Comparison of ENCODE assay signal across 16 mouse cellular contexts in genomic region chr10:17366042-17366740, GRCm38 (mm10).
A peak's percentile ranks its signal among the peaks of the same experiment; 100 is the strongest.
DNase-seq lines count a peak whose midpoint lies in the region; ATAC-seq and TF ChIP-seq lines count a peak whose summit lies in the region.
"Had no signal": no experiment of that assay in that cellular context is flagged by ENCODE, and none has a peak within 500 bp of the region (broad histone marks: within the 10 kb centered on the region; RNA-seq: fewer than 3 reads in every experiment).

No protein-coding gene starts in this region.

- no peak for DNase-seq in heart, postnatal 0 days (ENCODE audit: low spot score)
- no peak for DNase-seq in heart, postnatal 36 days
- no peak for DNase-seq in liver, postnatal 0 days
- no peak for DNase-seq in embryonic facial prominence, embryonic 10.5 days (ENCODE audit: low spot score)
- no peak for DNase-seq in layer of hippocampus, adult 18-20 months (ENCODE audit: low spot score in 2 of 2)
- DNase-seq: gastrocnemius, postnatal 36 days; thymus, postnatal 14 days had no signal

- WGBS in heart, postnatal 0 days: 54% methylated on average over 3 of the region's 3 CpGs
- 40% methylated on average over 3 of the region's 3 CpGs for WGBS in liver, postnatal 0 days (ENCODE audit: insufficient replicate concordance)
- WGBS in liver, embryonic 12.5 days (ENCODE audit: insufficient replicate concordance): 34% methylated on average over 3 of the region's 3 CpGs
- WGBS in embryonic facial prominence, embryonic 10.5 days: 57% methylated on average over 3 of the region's 3 CpGs
- WGBS in olfactory bulb, adult 2 months: 72% methylated on average over 3 of the region's 3 CpGs

- no peak for TF ChIP-seq CTCF in heart, postnatal 0 days (IDR thresholded peaks at IDR 0.05; ENCODE audit: low read depth)
- TF ChIP-seq CTCF in liver, postnatal 0 days (IDR thresholded peaks at IDR 0.05; ENCODE audit: low read depth): no peak
- no peak for TF ChIP-seq CTCF in olfactory bulb, adult 2 months (IDR thresholded peaks at IDR 0.05; ENCODE audit: insufficient read depth, low read depth, low read length)

- H3K27ac ChIP-seq in heart, postnatal 0 days (ENCODE audit: low read depth): peak overlapping the region; percentile 67
- H3K27ac ChIP-seq in liver, postnatal 0 days (ENCODE audit: low read depth): no peak overlapping the region
- H3K27ac ChIP-seq in liver, embryonic 12.5 days: no peak overlapping the region
- H3K27ac ChIP-seq in embryonic facial prominence, embryonic 10.5 days (replicated peaks): peak overlapping the region; percentile 60; the same call in 1 of the 2 replicates
- peak overlapping the region; percentile 12; the same call in 1 of the 2 replicates for H3K27ac ChIP-seq in olfactory bulb, adult 2 months (ENCODE audit: insufficient read depth, low read depth, low read length)
- H3K27ac ChIP-seq: embryonic facial prominence, embryonic 12.5 days; intestine, embryonic 15.5 days; limb, embryonic 13.5 days; liver, embryonic 14.5 days had no signal

- H3K4me3 ChIP-seq in heart, postnatal 0 days (ENCODE audit: low read depth, low read length): no peak overlapping the region
- H3K4me3 ChIP-seq in liver, postnatal 0 days (ENCODE audit: low read depth, low read length): no peak overlapping the region
- no peak overlapping the region for H3K4me3 ChIP-seq in liver, embryonic 12.5 days
- H3K4me3 ChIP-seq in embryonic facial prominence, embryonic 10.5 days: no peak overlapping the region
- H3K4me3 ChIP-seq in olfactory bulb, adult 2 months (ENCODE audit: insufficient read depth, low read depth, low read length): no peak overlapping the region
- H3K4me3 ChIP-seq: embryonic facial prominence, embryonic 12.5 days; hindbrain, embryonic 13.5 days; intestine, embryonic 15.5 days; limb, embryonic 13.5 days; neural tube, embryonic 13.5 days had no signal

- H3K27me3 ChIP-seq in heart, postnatal 0 days (ENCODE audit: control insufficient read depth, insufficient read depth, low read length): no peaks in the 10 kb centered on the region
- no peaks in the 10 kb centered on the region for H3K27me3 ChIP-seq in liver, postnatal 0 days (ENCODE audit: insufficient read depth, low read length)
- no peaks in the 10 kb centered on the region for H3K27me3 ChIP-seq in liver, embryonic 12.5 days (replicated peaks)
- no peaks in the 10 kb centered on the region for H3K27me3 ChIP-seq in embryonic facial prominence, embryonic 10.5 days (replicated peaks; ENCODE audit: low read depth, poor library complexity, severe bottlenecking)
- H3K27me3 ChIP-seq: embryonic facial prominence, embryonic 12.5 days; hindbrain, embryonic 13.5 days; intestine, embryonic 15.5 days; limb, embryonic 13.5 days; neural tube, embryonic 13.5 days; Patski had no signal

- no peak overlapping the region for H3K4me2 ChIP-seq in heart, postnatal 0 days (ENCODE audit: low read depth, low read length)
- 0 out of 2 replicates have a peak overlapping the region, but pooled peaks have one; percentile 6 for H3K4me2 ChIP-seq in liver, postnatal 0 days (ENCODE audit: low read depth, low read length)
- H3K4me2 ChIP-seq in liver, embryonic 12.5 days: no peak overlapping the region
- H3K4me2 ChIP-seq: embryonic facial prominence, embryonic 12.5 days; hindbrain, embryonic 13.5 days; intestine, embryonic 15.5 days; limb, embryonic 13.5 days; neural tube, embryonic 13.5 days had no signal

- ATAC-seq in heart, postnatal 0 days (ENCODE audit: insufficient read depth, low read depth): no peak
- ATAC-seq in liver, postnatal 0 days: no peak
- no peak for ATAC-seq in liver, embryonic 12.5 days
- ATAC-seq: Patski had no signal

- intact Hi-C loops in heart, postnatal 36 days (cut with DNase I): loop anchor here (5.0 to 10.0 kb wide), 2 partner anchors 356 to 371 kb away; partner anchors contain the start of gene Cited2

- H3K9ac ChIP-seq in heart, postnatal 0 days (replicated peaks; ENCODE audit: low read depth, low read length): no peak overlapping the region
- H3K9ac ChIP-seq in liver, postnatal 0 days (replicated peaks): no peak overlapping the region
- H3K9ac ChIP-seq in liver, embryonic 12.5 days: no peak overlapping the region
- H3K9ac ChIP-seq: embryonic facial prominence, embryonic 12.5 days; hindbrain, embryonic 13.5 days; intestine, embryonic 15.5 days; limb, embryonic 13.5 days; liver, embryonic 14.5 days; neural tube, embryonic 13.5 days had no signal

- no peak for TF ChIP-seq POLR2A in olfactory bulb, adult 2 months (IDR thresholded peaks at IDR 0.05; ENCODE audit: insufficient read depth, low read depth, low read length)

- peaks cover 4% of the 10 kb centered on the region; the same call in 1 of the 2 replicates for H3K4me1 ChIP-seq in heart, postnatal 0 days (ENCODE audit: control insufficient read depth, insufficient read depth)
- H3K4me1 ChIP-seq in liver, postnatal 0 days (ENCODE audit: insufficient read depth): no peaks in the 10 kb centered on the region
- no peaks in the 10 kb centered on the region for H3K4me1 ChIP-seq in liver, embryonic 12.5 days
- H3K4me1 ChIP-seq in embryonic facial prominence, embryonic 10.5 days: peaks cover 20% of the 10 kb centered on the region
- H3K4me1 ChIP-seq in olfactory bulb, adult 2 months (ENCODE audit: control insufficient read depth, insufficient read depth, low read length): peaks cover 2% of the 10 kb centered on the region; the same call in 1 of the 2 replicates
- H3K4me1 ChIP-seq: embryonic facial prominence, embryonic 12.5 days; intestine, embryonic 15.5 days; limb, embryonic 13.5 days had no signal

- no peaks in the 10 kb centered on the region for H3K9me3 ChIP-seq in heart, postnatal 0 days (replicated peaks; ENCODE audit: control insufficient read depth, low read length)
- H3K9me3 ChIP-seq in liver, postnatal 0 days (ENCODE audit: low read length): no peaks in the 10 kb centered on the region
- H3K9me3 ChIP-seq in liver, embryonic 12.5 days (replicated peaks): no peaks in the 10 kb centered on the region
- H3K9me3 ChIP-seq in embryonic facial prominence, embryonic 10.5 days: no peaks in the 10 kb centered on the region
- H3K9me3 ChIP-seq: embryonic facial prominence, embryonic 12.5 days; hindbrain, embryonic 13.5 days; intestine, embryonic 15.5 days; limb, embryonic 13.5 days; neural tube, embryonic 13.5 days had no signal

- H3K36me3 ChIP-seq in heart, postnatal 0 days (replicated peaks; ENCODE audit: control insufficient read depth, insufficient read depth, low read length): no peaks in the 10 kb centered on the region
- no peaks in the 10 kb centered on the region for H3K36me3 ChIP-seq in liver, postnatal 0 days (replicated peaks; ENCODE audit: insufficient read depth, low read length)
- H3K36me3 ChIP-seq in liver, embryonic 12.5 days: no peaks in the 10 kb centered on the region
- H3K36me3 ChIP-seq in embryonic facial prominence, embryonic 10.5 days (replicated peaks): no peaks in the 10 kb centered on the region
- H3K36me3 ChIP-seq: embryonic facial prominence, embryonic 12.5 days; hindbrain, embryonic 13.5 days; intestine, embryonic 15.5 days; limb, embryonic 13.5 days; neural tube, embryonic 13.5 days had no signal

- no peak for TF ChIP-seq EP300 in heart, postnatal 0 days (IDR thresholded peaks at IDR 0.05; ENCODE audit: low read depth)
- TF ChIP-seq EP300 in liver, postnatal 0 days (IDR thresholded peaks at IDR 0.05; ENCODE audit: low read depth): no peak

Comparison
In these comparisons a context has a peak if more than half of its experiments do, and no peak if none do; other contexts are left out.
1. H3K27ac ChIP-seq: peak in heart, postnatal 0 days (single experiment), embryonic facial prominence, embryonic 10.5 days (single experiment) and olfactory bulb, adult 2 months (single experiment); none in liver, postnatal 0 days (single experiment) and liver, embryonic 12.5 days (single experiment).